Mouse (Mus musculus) midbrain, embryonic 14.5 days (tissue): ENCODE results near the gene Aldh1a3. TPM values are rescaled to one million over a fixed set of nuclear protein-coding genes. Genes with fewer than 3 reads are reported as not detected.
A peak's percentile ranks its signal among the peaks of the same experiment; 100 is the strongest.

Experiments
- ATAC-seq: fragments of 200-750 bp; cut with Nextera tagmentation; 2 replicates; pipeline ENCODE4 v1.8.0; 2017; ENCODE audit warnings: moderate number of reproducible peaks, moderate library complexity; ENCODE audit not compliant: low FRiP score, low TSS enrichment
- DNase-seq: peaks from one replicate; pipeline ENCODE4 v3.0.0-alpha.2; 2015
- H3K27ac ChIP-seq: fragments of 300-500 bp; sonication (generic); replicated peaks from 2 replicates; pipeline ENCODE4 v1.5.1; 2014; ENCODE audit warnings: mild to moderate bottlenecking, low read depth, low read length, moderate library complexity
- H3K27me3 ChIP-seq: fragments of 300-500 bp; sonication (generic); 2 replicates; pipeline ENCODE4 v1.6.1; 2014; ENCODE audit warnings: low read length, control low read depth, mixed read lengths; ENCODE audit not compliant: control insufficient read depth, insufficient read depth
- H3K36me3 ChIP-seq: fragments of 300-500 bp; sonication (generic); 2 replicates; pipeline ENCODE4 v1.6.1; 2014; ENCODE audit warnings: low read length, control low read depth; ENCODE audit not compliant: control insufficient read depth, insufficient read depth
- H3K4me1 ChIP-seq: fragments of 300-500 bp; sonication (generic); 2 replicates; pipeline ENCODE4 v1.6.1; 2014; ENCODE audit warnings: mild to moderate bottlenecking, antibody characterized with exemption, low read length, control low read depth; ENCODE audit not compliant: control insufficient read depth, insufficient read depth
- H3K4me2 ChIP-seq: fragments of 300-500 bp; sonication (generic); 2 replicates; pipeline ENCODE4 v1.6.1; 2014; ENCODE audit warnings: mild to moderate bottlenecking, low read length, moderate library complexity
- H3K4me3 ChIP-seq: fragments of 300-500 bp; sonication (generic); replicated peaks from 2 replicates; pipeline ENCODE4 v1.5.1; 2014; ENCODE audit warnings: low read depth, low read length
- H3K9ac ChIP-seq: fragments of 300-500 bp; sonication (generic); replicated peaks from 2 replicates; pipeline ENCODE4 v1.6.1; 2014; ENCODE audit warnings: mild to moderate bottlenecking, low read length, moderate library complexity
- H3K9me3 ChIP-seq: fragments of 300-500 bp; sonication (generic); 2 replicates; pipeline ENCODE4 v1.6.1; 2016; ENCODE audit warnings: low read length, control low read depth, mixed read lengths; ENCODE audit not compliant: control insufficient read depth
- WGBS: fragments of 180-500 bp; shearing (Covaris S2); extraction: QIAGEN DNeasy Blood & Tissue Kit; methylation state at CpG from one replicate; pipeline ENCODE4 v1.1.7; 2014; 5-methylcytosine and 5-hydroxymethylcytosine counted together
- polyA plus RNA-seq: library from polyadenylated mRNA; unstranded; fragments of >200 nt; fragmentation: Nextera tagmentation; extraction: Ambion mirVana; gene quantifications from 2 replicates; pipeline ENCODE4 v1.2.1, GENCODE M21; 2014

The Aldh1a3 gene
- 0.63 and 0.87 TPM in 2 replicates for polyA plus RNA-seq

DNA sequence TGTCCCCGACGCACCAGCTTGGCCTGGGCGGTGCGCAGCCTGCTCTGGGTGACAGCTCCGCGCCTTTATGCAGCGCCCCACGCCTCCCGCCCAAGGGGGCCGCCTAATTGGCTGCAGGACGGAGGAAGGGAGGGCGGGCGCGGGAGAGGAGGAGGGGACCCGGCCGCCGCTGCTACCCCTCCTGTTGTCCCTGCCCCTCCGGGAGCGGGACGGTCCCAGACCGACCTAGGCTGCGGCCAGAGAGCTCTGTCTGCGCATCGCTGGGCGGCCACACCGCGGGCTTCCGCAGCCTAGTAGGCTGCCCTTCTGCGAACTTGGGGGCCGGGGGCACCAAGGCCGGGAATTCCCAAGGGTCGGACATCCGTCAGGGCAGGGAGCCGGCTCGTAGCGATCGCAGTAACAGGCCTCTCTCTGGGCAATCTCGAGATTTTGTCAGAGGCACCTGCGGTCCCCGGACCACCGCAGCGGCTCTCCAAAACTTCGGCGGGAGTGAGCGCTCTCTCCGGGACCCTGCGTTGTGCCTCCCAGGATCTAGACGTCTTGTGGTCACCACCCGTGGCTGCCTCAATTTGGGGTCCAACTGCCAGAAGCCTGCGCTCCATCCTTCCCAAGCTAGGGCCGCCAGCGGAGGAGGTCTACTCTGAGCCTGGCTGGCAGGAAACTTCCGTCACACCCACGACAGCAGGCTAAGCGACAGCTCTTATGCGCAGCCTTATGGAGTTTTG is at the start of gene Aldh1a3:
Gene Aldh1a3, minus strand, starts transcription at position 81 of the 725 bp plus-strand sequence.
- Histone ChIP-seq H3K9ac (no peak within 1 kb of the TSS; the same call in 1 of the 2 replicates), H3K4me2 (peak within 1 kb of the TSS; percentile 89), H3K4me3 (peak within 1 kb of the TSS; percentile 39), H3K4me1 (peaks cover 10% of the 10 kb centered on the region; the same call in 1 of the 2 replicates), H3K36me3 (no peaks in the 10 kb centered on the region), H3K27ac (no peak within 1 kb of the TSS), H3K27me3 (peaks cover 48% of the 10 kb centered on the region), H3K9me3 (no peaks in the 10 kb centered on the region)
- peak; percentile 58 for DNase-seq
- peak; percentile 67 for ATAC-seq
- WGBS: under 1% methylated on average over 55 of the region's 56 CpGs

DNA sequence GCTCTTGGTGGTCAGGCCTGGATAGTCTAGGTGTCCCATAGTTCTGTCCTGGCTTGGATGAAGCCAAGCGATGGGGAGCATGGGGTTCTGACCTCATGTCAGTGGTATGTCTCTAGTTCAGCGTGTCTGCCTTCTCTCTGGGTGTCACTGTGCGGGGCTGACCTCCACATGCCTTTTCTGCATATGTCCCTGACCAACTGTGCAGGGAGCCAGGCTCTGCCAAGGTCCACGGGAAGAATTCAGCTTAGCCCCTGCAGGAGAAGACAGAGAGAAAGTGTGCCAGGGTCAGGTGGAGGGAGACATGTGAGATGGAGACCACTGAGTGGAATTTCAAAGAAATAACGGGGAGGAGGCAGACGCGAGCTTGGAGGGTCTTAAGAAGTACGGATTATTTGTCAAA is 49.0 kb upstream of the Aldh1a3 start:
- H3K27me3 ChIP-seq: no peaks in the 10 kb centered on the region
- ATAC-seq (no peak), DNase-seq (no peak)
- no peak overlapping the region for H3K4me2 ChIP-seq
- no peak overlapping the region for H3K9ac ChIP-seq
- H3K27ac ChIP-seq: no peak overlapping the region
- no peaks in the 10 kb centered on the region for H3K36me3 ChIP-seq
- no peak overlapping the region for H3K4me3 ChIP-seq
- 38% methylated on average over 8 of the region's 8 CpGs for WGBS
- H3K9me3 ChIP-seq: peaks cover 4% of the 10 kb centered on the region; the same call in 1 of the 2 replicates
- no peaks in the 10 kb centered on the region for H3K4me1 ChIP-seq

GRCm38 (mm10) chr7:66471641-66472216 is 44.4 kb upstream of the Aldh1a3 start:
- 74% methylated on average over 12 of the region's 12 CpGs for WGBS
- no peak for ATAC-seq
- Histone ChIP-seq H3K9me3 (peaks cover 4% of the 10 kb centered on the region; the same call in 1 of the 2 replicates), H3K4me2 (no peak overlapping the region), H3K4me1 (no peaks in the 10 kb centered on the region), H3K9ac (no peak overlapping the region), H3K27ac (no peak overlapping the region), H3K27me3 (no peaks in the 10 kb centered on the region), H3K4me3 (no peak overlapping the region), H3K36me3 (no peaks in the 10 kb centered on the region)
- no peak for DNase-seq

DNA sequence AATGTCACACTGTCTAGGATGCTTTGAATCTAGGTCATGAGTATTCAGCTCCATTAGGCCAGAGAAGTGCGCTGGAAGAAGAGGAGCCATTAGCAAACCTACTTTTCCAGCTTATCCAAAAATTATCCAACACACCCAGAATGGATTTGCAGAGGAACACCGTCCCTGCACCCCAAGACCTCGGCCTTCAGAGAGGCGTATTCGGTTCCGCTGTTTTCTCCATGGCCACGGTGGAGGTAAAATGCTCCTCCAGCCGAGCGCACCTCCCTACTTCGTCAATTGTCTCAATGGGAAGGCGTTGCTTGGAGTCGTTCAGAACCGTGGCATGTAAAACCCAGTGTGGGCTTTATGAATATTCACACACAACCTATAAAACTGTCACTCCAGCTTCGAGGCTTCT is 39.3 kb upstream of the Aldh1a3 start:
- H3K27me3 ChIP-seq: no peaks in the 10 kb centered on the region
- H3K9me3 ChIP-seq: no peaks in the 10 kb centered on the region
- no peak overlapping the region for H3K9ac ChIP-seq
- H3K36me3 ChIP-seq: no peaks in the 10 kb centered on the region
- 85% methylated on average over 14 of the region's 14 CpGs for WGBS
- no peaks in the 10 kb centered on the region for H3K4me1 ChIP-seq
- no peak overlapping the region for H3K4me3 ChIP-seq
- no peak overlapping the region for H3K27ac ChIP-seq
- DNase-seq: no peak
- H3K4me2 ChIP-seq: no peak overlapping the region
- no peak for ATAC-seq

GRCm38 (mm10) chr7:66465241-66465640 is 37.9 kb upstream of the Aldh1a3 start:
- Histone ChIP-seq H3K9ac (no peak overlapping the region), H3K9me3 (no peaks in the 10 kb centered on the region), H3K4me1 (no peaks in the 10 kb centered on the region), H3K4me2 (no peak overlapping the region), H3K27me3 (no peaks in the 10 kb centered on the region), H3K36me3 (no peaks in the 10 kb centered on the region), H3K4me3 (no peak overlapping the region), H3K27ac (no peak overlapping the region)
- DNase-seq (no peak), ATAC-seq (no peak)
- WGBS: 67% methylated on average over 5 of the region's 5 CpGs

GRCm38 (mm10) chr7:66463081-66463480 is 35.8 kb upstream of the Aldh1a3 start:
- ATAC-seq (no peak), DNase-seq (no peak)
- H3K4me2 ChIP-seq: no peak overlapping the region
- H3K36me3 ChIP-seq: no peaks in the 10 kb centered on the region
- 97% methylated on average over 1 of the region's 1 CpGs for WGBS
- H3K27ac ChIP-seq: no peak overlapping the region
- H3K9me3 ChIP-seq: no peaks in the 10 kb centered on the region
- H3K4me3 ChIP-seq: no peak overlapping the region
- no peak overlapping the region for H3K9ac ChIP-seq
- no peaks in the 10 kb centered on the region for H3K27me3 ChIP-seq
- H3K4me1 ChIP-seq: no peaks in the 10 kb centered on the region

DNA sequence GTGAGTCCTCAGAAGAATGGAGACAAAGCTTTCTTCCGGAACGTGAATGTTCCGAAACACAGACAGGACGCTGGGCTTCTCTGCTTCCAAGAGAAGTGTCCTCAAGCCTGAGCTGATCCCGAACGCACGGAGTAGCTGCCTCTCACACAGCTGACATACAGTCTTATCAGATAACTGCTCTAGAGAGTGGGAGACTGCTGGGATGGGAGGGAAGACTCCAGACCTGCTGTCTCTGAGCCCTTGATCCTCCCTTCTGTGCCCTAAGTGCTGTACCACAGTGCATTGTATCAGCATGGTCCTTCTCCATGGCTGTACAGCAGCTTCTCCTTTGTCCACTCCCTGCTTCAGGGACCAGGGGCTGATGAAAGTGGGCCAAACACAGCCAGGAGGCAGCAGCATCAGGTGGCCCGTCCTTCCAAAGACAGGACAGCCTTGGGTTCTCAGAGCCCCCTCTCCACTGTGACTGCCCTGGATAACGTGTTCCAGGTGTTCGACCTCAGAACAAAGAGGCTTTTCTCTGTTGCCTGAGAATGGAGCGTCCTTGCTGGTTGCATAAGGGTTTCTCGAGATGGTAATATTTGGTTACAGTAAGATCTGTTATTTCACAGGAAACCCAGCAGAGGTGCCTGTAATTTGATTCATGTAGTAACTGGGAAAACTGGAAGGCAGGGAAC is 24.4 kb upstream of the Aldh1a3 start:
- no peaks in the 10 kb centered on the region for H3K36me3 ChIP-seq
- no peak for DNase-seq
- no peaks in the 10 kb centered on the region for H3K27me3 ChIP-seq
- no peak overlapping the region for H3K4me2 ChIP-seq
- no peak overlapping the region for H3K27ac ChIP-seq
- H3K9me3 ChIP-seq: no peaks in the 10 kb centered on the region
- WGBS: 50% methylated on average over 12 of the region's 12 CpGs
- H3K9ac ChIP-seq: no peak overlapping the region
- H3K4me3 ChIP-seq: no peak overlapping the region
- ATAC-seq: no peak
- no peaks in the 10 kb centered on the region for H3K4me1 ChIP-seq

- WGBS: 4% methylated on average over 16 of the region's 16 CpGs
Observed at GRCm38 (mm10) chr7:66449971-66450752, 22.8 kb upstream of the Aldh1a3 start.

More at GRCm38 (mm10) chr7:66449971-66450752, 22.8 kb upstream of the Aldh1a3 start:
- 0 out of 2 replicates have a peak overlapping the region, but pooled peaks have one; percentile 13 for H3K27ac ChIP-seq
- H3K9me3 ChIP-seq: no peaks in the 10 kb centered on the region
- peak overlapping the region; percentile 24 for H3K4me3 ChIP-seq
- H3K9ac ChIP-seq: peak overlapping the region; percentile 32; the same call in 1 of the 2 replicates
- H3K27me3 ChIP-seq: no peaks in the 10 kb centered on the region
- H3K36me3 ChIP-seq: no peaks in the 10 kb centered on the region
- H3K4me2 ChIP-seq: peak overlapping the region; percentile 54
- peak; percentile 79 for DNase-seq
- H3K4me1 ChIP-seq: 0 out of 2 replicates have a peak, but pooled peaks cover 3% of the 10 kb centered on the region
- ATAC-seq: peak; percentile 65; the same call in 1 of the 2 replicates
